Mouse (Mus musculus) frontal cortex, adult (tissue): Measurements from ENCODE around the gene Cyp4x1.

Experiments
- ATAC-seq: cut with Nextera tagmentation; 2 replicates; pipeline ENCODE4 v1.9.2; 2017; ENCODE audit warnings: mild to moderate bottlenecking, moderate library complexity, mixed read lengths; ENCODE audit not compliant: low TSS enrichment

The Cyp4x1 gene

GRCm38 (mm10) chr4:115090592-115090991 is 43.5 kb downstream of the Cyp4x1 start:
- ATAC-seq, result no peak

- ATAC-seq, result no peak
Observed at GRCm38 (mm10) chr4:115088611-115089338, 45.3 kb downstream of the Cyp4x1 start, which contains the start of gene Pdzk1ip1. TSS of gene Pdzk1ip1 (plus strand) at chr4:115088708.

- no peak for ATAC-seq
Observed at GRCm38 (mm10) chr4:115086763-115087415, 47.2 kb downstream of the Cyp4x1 start.

- no peak for ATAC-seq
Observed at GRCm38 (mm10) chr4:115086257-115086656, 47.8 kb downstream of the Cyp4x1 start.

GRCm38 (mm10) chr4:115085522-115086095 is 48.5 kb downstream of the Cyp4x1 start:
- peak; percentile 77 for ATAC-seq

- no peak for ATAC-seq
Observed at GRCm38 (mm10) chr4:115083031-115083430, 51.0 kb downstream of the Cyp4x1 start.

- no peak for ATAC-seq
Observed at GRCm38 (mm10) chr4:115079821-115080349, 54.2 kb downstream of the Cyp4x1 start.

GRCm38 (mm10) chr4:115078892-115079820 is 54.9 kb downstream of the Cyp4x1 start:
- ATAC-seq, result no peak

- no peak for ATAC-seq
Observed at GRCm38 (mm10) chr4:115075204-115075915, 58.7 kb downstream of the Cyp4x1 start.

- ATAC-seq, result no peak
Observed at GRCm38 (mm10) chr4:115074789-115075188, 59.3 kb downstream of the Cyp4x1 start.

- ATAC-seq, result no peak
Observed at GRCm38 (mm10) chr4:115071668-115072067, 62.4 kb downstream of the Cyp4x1 start.

GRCm38 (mm10) chr4:115063518-115064239 is 70.4 kb downstream of the Cyp4x1 start:
- ATAC-seq, result no peak

- 0 out of 2 replicates have a peak, but pooled peaks have one; percentile 31 for ATAC-seq
Observed at GRCm38 (mm10) chr4:115062875-115063517, 71.1 kb downstream of the Cyp4x1 start.

GRCm38 (mm10) chr4:115062540-115062874 is 71.6 kb downstream of the Cyp4x1 start:
- ATAC-seq, result no peak

GRCm38 (mm10) chr4:115060753-115061152 is 73.3 kb downstream of the Cyp4x1 start:
- ATAC-seq, result no peak

- ATAC-seq, result no peak
Observed at GRCm38 (mm10) chr4:115059871-115060270, 74.2 kb downstream of the Cyp4x1 start.

GRCm38 (mm10) chr4:115058871-115059590 is 75.0 kb downstream of the Cyp4x1 start:
- no peak for ATAC-seq

GRCm38 (mm10) chr4:115058317-115058761 is 75.7 kb downstream of the Cyp4x1 start:
- ATAC-seq, result no peak
